Mouse (Mus musculus): ENCODE data around the gene Gm32742.

Gm32742 gene

DNA sequence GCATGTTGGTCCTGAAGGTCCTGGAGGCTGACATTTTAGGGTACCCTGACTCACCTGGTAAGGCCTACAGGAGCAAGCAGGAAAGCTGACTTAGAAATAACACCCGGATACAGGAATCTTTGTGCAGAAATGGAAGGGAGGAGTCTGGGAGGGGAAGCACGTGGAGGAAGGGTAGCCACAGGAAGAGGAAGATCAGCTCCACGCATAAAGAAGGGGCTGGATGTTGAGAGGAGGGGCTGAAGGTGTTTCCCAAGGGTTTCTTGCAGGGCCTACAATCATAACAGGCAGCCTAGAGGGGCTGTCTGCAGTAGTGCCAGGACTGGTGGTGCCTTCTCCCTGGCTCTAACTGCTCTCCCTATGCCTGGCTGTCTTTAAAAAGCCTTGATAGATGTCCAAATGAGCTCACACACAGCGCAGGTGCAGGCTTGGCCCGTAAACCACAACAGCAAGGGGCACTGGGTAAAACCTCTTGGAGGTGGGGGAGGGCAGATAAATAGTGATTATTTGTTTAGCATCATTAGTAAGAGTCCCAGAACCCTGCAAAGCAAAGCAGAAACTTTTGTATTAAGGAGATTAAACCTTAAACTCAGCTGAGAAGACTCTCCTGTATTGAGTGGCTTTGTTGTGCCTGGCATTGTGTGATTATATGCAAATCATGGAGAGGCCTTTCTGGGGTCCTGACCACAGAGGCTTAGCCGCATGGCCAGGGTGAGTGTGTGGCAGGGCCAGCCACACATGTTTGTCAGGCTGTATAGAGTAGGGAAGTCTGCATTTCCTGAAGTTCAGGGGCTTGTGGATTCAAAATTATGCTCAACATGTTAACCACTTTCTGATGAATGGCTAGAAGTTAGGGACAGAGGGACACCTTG lies at the start of gene Gm32742:
Gm32742 (minus strand) TSS at position 206 of the 869 bp plus-strand sequence.
- DNase-seq (ENCODE audit: low spot score): no peak

DNA sequence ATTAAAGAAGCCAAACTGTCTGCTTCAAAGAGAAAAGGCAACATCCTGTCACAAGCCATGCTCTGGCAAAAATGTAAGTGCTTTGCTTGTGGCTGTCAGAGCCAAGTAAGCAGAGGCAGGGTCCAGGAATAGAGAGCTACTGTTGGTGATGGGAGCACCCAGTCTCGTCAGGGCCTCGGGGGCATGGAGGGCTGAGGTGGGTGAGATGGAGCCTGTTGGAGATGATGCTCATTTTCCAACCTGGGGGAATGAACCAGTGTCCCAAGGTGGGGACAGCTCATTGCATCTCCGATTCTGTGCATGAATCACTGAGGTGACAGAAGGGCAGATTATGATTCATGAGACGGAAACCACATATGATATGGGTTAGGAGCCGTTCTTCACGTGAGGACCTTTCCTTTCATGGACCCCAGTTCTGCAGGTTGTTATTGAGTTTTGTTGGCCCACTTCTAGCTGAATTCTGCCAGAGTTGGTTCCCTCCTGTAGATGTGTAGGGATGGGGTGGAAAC lies 48.5 kb upstream of the Gm32742 start:
- no peak for DNase-seq (ENCODE audit: low spot score)

- DNase-seq (ENCODE audit: low spot score): no peak
These were observed 47.9 kb upstream of the Gm32742 start, which contains the start of gene Pou2af1 for GRCm38 (mm10) chr9:51213023-51213728. Gene Pou2af1, plus strand, starts transcription at chr9:51213708.

DNA sequence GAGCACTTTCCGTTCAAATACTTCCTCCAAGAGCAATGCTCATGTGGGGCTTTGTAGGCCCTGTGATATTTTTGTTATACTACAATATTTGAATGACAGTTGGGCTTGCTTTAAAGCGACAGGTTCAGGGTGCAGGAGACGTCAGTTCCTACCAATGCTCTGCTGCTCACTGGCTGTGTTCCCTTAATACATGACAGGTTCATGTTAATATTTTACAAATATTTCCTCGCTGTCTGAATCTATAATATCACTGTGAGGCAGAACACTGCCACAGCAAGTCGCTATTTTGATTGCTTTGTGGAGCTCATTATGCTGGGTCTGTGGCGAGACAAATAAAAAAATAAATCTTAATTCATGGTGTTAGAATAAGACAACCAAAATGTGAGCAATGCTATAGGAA lies 45.9 kb upstream of the Gm32742 start:
- DNase-seq (ENCODE audit: low spot score): no peak

- no peak for DNase-seq (ENCODE audit: low spot score)
These were observed 43.6 kb upstream of the Gm32742 start for GRCm38 (mm10) chr9:51208974-51209332.

DNA sequence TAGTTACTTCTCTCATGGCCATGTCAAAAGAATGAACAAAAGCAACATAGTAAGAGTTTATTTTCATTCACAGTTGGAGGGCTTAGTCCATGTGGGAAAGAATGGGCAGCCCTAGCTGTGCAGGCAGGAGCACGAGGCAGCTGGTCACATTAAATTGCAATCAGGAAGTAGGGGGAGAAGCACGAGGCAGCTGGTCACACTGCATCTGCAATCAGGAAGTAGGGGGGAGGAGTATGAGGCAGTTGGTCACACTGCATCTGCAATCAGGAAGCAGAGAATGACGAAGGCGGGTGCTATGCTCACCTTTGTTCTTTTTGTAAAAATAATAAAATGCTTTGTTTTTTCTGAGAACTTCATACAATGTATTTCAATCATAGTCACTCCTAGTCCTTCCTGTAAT lies 29.5 kb upstream of the Gm32742 start:
- DNase-seq (ENCODE audit: low spot score): no peak

GRCm38 (mm10) chr9:51190655-51191054 lies 25.3 kb upstream of the Gm32742 start:
- no peak for DNase-seq (ENCODE audit: low spot score)

DNA sequence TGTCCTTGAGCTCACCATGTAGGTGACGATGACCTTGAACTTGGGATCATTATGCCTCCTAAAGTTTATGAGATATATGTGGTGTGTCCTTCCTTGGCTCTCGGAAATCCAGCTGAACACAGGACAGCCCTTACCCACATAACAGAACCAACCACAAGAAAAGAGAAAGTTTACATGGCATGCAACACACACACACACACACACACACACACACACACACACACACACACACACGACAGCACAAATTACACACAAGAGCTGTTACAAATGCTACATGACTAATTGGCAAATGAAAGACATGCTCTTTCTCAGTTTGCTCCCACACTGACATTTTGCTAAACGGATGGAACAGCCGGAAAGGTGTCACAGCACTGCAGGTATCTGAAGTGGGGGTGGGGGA lies 20.6 kb upstream of the Gm32742 start:
- no peak for DNase-seq (ENCODE audit: low spot score)

- no peak for DNase-seq (ENCODE audit: low spot score)
These were observed 20.1 kb upstream of the Gm32742 start for GRCm38 (mm10) chr9:51185386-51185785.

GRCm38 (mm10) chr9:51182716-51183710 lies 17.7 kb upstream of the Gm32742 start:
- no peak for DNase-seq (ENCODE audit: low spot score)

DNA sequence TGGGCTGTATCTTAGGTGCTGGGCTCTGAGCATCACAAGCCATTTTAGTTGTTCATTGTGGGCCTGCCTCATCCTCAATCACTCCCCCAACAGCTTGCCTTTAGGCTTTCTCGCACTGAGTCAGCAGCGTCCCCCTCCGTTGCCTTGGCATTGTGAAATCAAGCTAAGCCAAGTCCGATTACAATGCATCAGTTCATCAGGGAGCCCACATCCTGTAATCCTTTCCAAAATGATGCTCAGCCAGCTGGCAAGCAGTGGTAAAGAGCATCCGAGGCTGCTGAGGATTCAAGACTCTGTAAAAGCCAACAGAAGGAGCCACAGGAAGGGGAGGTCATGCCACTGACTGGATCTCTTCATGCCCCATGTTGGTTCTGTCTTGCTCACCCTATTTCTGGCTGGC lies 15.3 kb upstream of the Gm32742 start:
- peak; percentile 15 for DNase-seq (ENCODE audit: low spot score)

DNA sequence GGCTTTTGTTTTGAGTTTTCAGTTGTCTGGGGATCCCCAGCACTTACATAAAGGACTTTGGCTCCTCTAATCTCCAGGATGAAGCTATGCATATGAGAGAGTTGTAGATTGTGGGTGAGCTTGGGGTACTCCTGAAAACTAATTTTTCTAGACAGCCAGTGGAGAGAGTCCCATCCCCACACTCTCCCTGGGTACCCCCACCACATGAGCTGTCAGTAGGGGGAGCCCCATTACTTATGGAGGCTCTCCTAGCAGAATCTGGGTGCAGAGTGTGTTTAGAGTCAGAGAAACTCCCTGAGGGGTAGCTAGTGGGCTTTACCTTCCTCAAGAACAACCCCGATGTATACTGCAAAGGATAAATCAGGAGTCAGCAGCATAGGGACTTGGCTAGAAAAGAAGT lies 13.0 kb upstream of the Gm32742 start:
- DNase-seq (ENCODE audit: low spot score): no peak

DNA sequence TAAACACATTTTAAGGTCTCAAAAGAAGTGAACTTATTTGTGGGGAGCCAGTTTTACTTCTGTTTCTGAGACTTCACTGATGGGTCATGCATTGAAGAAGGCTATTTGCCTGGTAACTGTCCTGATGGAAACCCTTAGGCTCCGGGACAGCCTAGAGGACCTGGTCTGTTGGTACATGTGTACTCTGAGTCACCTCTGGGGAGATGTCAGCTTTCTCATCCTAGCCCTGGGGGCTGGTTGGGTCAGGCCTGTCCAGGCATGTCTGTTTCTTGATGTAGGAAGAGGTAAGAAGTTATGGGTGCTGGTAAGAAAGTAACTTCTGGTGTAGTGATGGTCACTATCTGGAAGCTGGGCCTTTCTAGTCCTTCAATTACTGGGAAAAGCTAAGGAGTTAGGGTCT lies 10.4 kb upstream of the Gm32742 start:
- DNase-seq (ENCODE audit: low spot score): no peak

DNA sequence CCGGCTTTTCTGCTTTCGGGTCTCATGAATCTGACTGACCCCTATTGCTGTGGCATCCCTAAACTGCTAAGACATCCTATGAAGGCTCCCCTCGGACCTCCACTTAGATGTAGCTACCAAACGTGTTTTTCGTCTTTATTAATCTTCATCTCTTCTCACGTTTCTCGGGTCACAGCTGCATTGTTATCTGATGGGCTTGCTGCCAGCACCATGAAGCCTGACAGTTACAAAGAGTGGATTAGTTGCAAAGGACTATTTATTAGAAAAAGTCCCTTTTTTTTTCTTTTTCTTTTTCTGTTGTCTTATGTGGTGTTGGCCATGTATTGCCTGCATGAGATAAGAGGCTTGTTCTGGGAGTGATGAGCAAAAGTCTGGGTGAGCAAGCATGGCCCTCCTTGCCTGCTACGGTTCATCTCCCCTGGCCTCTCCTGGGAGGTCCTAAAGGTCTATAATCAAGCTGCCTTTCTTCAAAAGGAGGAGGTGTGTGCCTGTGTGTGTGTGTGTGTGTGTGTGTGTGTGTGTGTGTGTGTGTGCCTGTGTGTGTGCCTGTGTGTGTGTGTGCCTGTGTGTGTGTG lies 9.7 kb upstream of the Gm32742 start:
- DNase-seq (ENCODE audit: low spot score): peak; percentile 21

DNA sequence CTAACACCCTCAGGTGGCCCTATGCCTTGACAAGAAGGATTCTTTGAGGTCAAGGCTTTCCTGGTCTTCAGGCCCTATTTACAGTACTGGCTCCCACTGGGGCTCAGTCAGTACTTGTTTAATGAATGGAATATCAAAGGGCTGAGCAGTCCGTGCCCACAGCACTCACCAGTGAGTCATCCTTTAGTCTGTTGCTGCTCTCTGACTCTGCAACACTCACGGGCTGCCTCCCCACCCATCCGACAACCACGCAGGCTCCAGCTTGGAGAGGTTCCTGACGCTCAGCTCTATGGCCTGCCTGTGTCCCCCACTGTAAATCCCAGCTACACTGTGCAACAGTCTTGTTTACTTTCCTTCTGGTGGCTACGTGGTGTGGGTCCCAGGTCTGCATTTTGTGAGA lies 5.0 kb upstream of the Gm32742 start:
- DNase-seq (ENCODE audit: low spot score): no peak

GRCm38 (mm10) chr9:51169133-51169532 lies 3.8 kb upstream of the Gm32742 start:
- DNase-seq (ENCODE audit: low spot score): no peak

DNA sequence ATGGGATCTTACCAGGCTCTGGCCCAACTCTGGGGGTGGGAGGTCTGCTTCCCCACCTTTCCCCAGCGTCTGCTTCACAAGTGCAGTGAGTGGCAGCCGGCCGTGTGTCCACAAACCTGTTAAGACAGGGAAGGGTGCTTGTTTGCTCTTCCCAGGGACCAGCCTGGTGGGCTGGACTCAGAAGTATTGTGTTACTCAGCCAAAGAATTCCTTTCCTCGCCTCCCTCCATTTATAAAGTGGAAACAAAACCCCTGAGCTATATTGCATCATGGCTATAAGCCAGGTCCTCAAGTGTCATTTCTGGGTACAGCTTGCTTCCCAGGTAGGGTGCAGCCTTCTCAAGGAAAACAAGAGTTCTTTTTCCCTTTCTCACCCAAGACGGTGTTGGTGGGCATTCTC lies 3.4 kb upstream of the Gm32742 start:
- no peak for DNase-seq (ENCODE audit: low spot score)

DNA sequence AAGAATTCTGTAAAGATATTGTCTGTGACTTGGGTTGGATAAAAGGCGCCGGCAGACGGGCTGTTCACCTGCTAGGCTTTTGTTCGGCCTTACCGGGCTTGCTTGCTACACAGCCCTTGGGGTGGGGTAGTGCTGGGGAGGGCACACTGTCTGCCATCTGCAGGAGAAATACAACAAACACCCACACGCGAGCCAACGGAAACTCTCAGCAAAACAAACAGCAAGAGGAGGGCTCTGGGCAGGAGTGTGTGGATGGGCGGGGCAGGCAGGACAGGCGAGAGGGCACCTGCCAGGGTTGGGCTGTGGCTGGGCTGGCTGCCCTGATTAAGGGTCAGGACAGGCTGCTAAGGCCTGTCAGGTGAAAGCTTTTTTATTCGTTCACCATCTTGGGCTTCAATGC lies 2.6 kb upstream of the Gm32742 start:
- DNase-seq (ENCODE audit: low spot score): no peak

DNA sequence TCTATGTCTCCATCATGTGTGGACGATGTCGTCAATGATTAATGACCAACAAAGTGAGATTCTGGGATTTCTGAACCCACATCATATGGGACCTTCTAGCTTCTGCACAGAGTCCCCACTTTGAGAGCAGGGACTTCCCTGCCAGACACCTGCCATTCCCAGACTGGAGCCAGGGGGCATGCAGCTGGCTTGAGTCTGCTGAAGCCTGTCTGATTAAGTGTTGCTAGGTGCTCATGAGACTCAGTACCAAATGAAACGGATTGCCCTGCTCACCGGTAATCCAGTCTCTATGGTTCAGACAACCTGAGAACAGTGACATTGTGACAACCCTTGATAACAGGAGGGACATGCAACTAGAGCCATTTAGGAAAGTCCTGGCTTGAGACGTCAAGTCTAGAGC lies 1.3 kb downstream of the Gm32742 start:
- no peak for DNase-seq (ENCODE audit: low spot score)

DNA sequence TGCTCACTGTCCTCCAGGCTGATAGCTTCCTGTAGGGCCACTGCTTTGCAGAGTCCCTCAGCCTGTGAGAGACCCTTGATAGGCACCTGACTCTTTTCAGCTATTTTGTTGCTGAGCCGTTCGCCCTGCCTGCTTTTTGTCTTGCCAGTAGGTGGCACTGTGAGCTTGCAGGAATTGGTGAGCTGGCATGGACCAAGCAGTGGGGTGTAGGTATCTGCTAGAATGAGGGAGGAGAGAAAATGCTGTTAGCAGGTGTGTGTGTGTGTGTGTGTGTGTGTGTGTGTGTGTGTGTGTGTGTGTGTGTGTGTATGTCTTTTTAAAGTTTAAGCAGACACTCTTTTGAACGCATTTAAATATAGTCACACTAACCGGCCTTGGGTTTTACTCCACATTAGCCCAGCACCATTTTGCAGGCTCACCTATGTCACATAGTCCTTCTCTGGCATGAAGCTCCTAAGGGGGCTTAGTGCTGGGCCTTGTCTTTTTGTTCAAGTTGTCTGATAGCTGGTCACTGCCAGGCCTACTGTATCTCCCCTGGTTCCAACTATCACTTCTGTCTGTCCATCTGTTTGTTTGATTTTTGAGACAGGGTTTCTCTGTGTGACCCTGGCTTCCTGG lies 3.4 kb downstream of the Gm32742 start:
- peak; percentile 72 for DNase-seq (ENCODE audit: low spot score)

DNA sequence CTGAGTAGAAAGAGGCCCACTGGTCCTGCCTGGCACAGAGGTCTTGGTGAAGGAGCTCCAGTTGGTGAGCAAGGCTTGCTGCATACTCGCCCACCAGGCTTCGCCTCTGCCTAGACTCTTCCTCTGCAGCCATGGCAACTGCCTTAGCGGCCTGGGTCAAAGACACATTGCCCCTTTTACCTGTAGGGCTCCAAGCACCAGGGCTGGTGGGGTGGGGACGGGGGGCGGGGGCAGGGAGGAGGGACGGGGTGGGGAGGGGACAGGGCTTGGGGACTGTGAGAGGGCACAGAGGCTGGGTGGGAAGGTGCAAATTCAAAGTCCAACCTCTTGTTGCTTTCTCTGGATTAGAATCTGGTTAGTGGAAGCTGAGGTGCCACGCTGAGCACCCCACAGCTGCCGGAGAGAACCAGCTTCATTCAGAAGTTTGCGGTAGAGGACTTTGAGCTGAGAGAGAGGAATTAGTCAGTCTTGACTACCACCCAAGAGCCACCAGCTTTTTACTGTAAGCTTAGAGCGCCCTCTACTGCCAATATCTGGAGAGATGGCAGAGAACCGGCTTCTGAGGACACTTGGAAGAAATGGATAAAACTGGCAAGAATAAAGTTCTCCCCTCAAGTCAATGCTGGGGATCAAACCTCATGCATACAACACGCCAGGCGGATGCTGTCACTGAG lies 13.1 kb downstream of the Gm32742 start:
- peak; percentile 68 for DNase-seq (ENCODE audit: low spot score)
